Mouse (Mus musculus): ENCODE measurements around the gene Olfr368.

Gene Olfr368

GRCm38 (mm10) chr2:37326215-37326614, at the start of gene Olfr368:
TSS of gene Olfr368 (plus strand) at chr2:37326515.
- DNase-seq (ENCODE audit: extremely low read depth, low read depth, low spot score), result no peak

GRCm38 (mm10) chr2:37333321-37333720, 7.0 kb downstream of the Olfr368 start:
- no peak for DNase-seq (ENCODE audit: extremely low read depth, low read depth, low spot score)

- DNase-seq (ENCODE audit: extremely low read depth, low read depth, low spot score), result no peak
These were observed 12.3 kb downstream of the Olfr368 start for GRCm38 (mm10) chr2:37338497-37339187.

GRCm38 (mm10) chr2:37351671-37352070, 25.4 kb downstream of the Olfr368 start:
- no peak for DNase-seq (ENCODE audit: extremely low read depth, low read depth, low spot score)

GRCm38 (mm10) chr2:37355571-37355970, 29.3 kb downstream of the Olfr368 start:
- DNase-seq (ENCODE audit: extremely low read depth, low read depth, low spot score), result no peak

- DNase-seq (ENCODE audit: extremely low read depth, low read depth, low spot score), result peak; percentile 92
These were observed 32.6 kb downstream of the Olfr368 start, which contains the start of gene Pdcl for GRCm38 (mm10) chr2:37358633-37359540. TSS of gene Pdcl (minus strand) at chr2:37359332.

- no peak for DNase-seq (ENCODE audit: extremely low read depth, low read depth, low spot score)
These were observed 33.6 kb downstream of the Olfr368 start for GRCm38 (mm10) chr2:37359908-37360307.

GRCm38 (mm10) chr2:37370651-37371050, 44.3 kb downstream of the Olfr368 start:
- no peak for DNase-seq (ENCODE audit: extremely low read depth, low read depth, low spot score)

- DNase-seq (ENCODE audit: extremely low read depth, low read depth, low spot score), result no peak
These were observed 49.7 kb downstream of the Olfr368 start for GRCm38 (mm10) chr2:37376018-37376417.

GRCm38 (mm10) chr2:37380189-37380588, 53.9 kb downstream of the Olfr368 start:
- DNase-seq (ENCODE audit: extremely low read depth, low read depth, low spot score), result no peak

All from fat pad, adult 2 months (tissue).